Mouse (Mus musculus): ENCODE results near the gene 2410131K14Rik. TPM values are rescaled to one million over a fixed set of nuclear protein-coding genes. Genes with fewer than 3 reads are reported as not detected.

Gene 2410131K14Rik
- polyA plus RNA-seq, 1 experiment from 2014 or later = 15.0 TPM

Other genes with a start within 250 kb of the 2410131K14Rik start
- 2.9 TPM in 2 replicates for gene Tesc, start 217.5 kb upstream of the 2410131K14Rik start, polyA plus RNA-seq (2015; fragmentation: Nextera tagmentation; extraction: Ambion mirVana)
- gene Fbxw8, start 89.8 kb upstream of the 2410131K14Rik start, polyA plus RNA-seq (2015; fragmentation: Nextera tagmentation; extraction: Ambion mirVana) = 22.5 and 25.6 TPM in 2 replicates
- 0.68 and 0.73 TPM in 2 replicates for gene Hrk, start 80.6 kb upstream of the 2410131K14Rik start, polyA plus RNA-seq (2015; fragmentation: Nextera tagmentation; extraction: Ambion mirVana)
- gene Rnft2, start 111 bp upstream of the 2410131K14Rik start, polyA plus RNA-seq (2015; fragmentation: Nextera tagmentation; extraction: Ambion mirVana) = 12.6 and 13.1 TPM in 2 replicates